Mouse (Mus musculus) intestine, embryonic 16.5 days (tissue): Measurements from ENCODE around the gene C330007P06Rik. TPM values are rescaled to one million over a fixed set of nuclear protein-coding genes. Genes with fewer than 3 reads are reported as not detected.
"Not testable (repeated sequence)": the region's sequence is repeated elsewhere in the genome, so short reads cannot be mapped to it uniquely, and the experiment has no call there.

Source experiments
- ATAC-seq: fragments of 200-750 bp; cut with Nextera tagmentation; 2 replicates; pipeline ENCODE4 v1.8.0; 2017; ENCODE audit warnings: moderate TSS enrichment, moderate library complexity
- H3K27ac ChIP-seq: fragments of 300-500 bp; sonication (generic); 2 replicates; pipeline ENCODE4 v1.5.1; 2014; ENCODE audit warnings: mild to moderate bottlenecking, low read length
- H3K27me3 ChIP-seq: fragments of 300-500 bp; sonication (generic); replicated peaks from 2 replicates; pipeline ENCODE4 v1.6.1; 2014; ENCODE audit warnings: low read length, control low read depth, mixed read lengths; ENCODE audit not compliant: control insufficient read depth, insufficient read depth
- H3K36me3 ChIP-seq: fragments of 300-500 bp; sonication (generic); 2 replicates; pipeline ENCODE4 v1.6.1; 2014; ENCODE audit warnings: low read length, control low read depth; ENCODE audit not compliant: control insufficient read depth, insufficient read depth
- H3K4me1 ChIP-seq: fragments of 300-500 bp; sonication (generic); 2 replicates; pipeline ENCODE4 v1.6.1; 2014; ENCODE audit warnings: low read length, control low read depth, mixed read lengths; ENCODE audit not compliant: control insufficient read depth, insufficient read depth
- H3K4me2 ChIP-seq: fragments of 300-500 bp; sonication (generic); 2 replicates; pipeline ENCODE4 v1.6.1; 2014; ENCODE audit warnings: low read depth, low read length, control low read depth
- H3K4me3 ChIP-seq: fragments of 300-500 bp; sonication (generic); 2 replicates; pipeline ENCODE4 v1.5.1; 2014; ENCODE audit warnings: mild to moderate bottlenecking, low read length
- H3K9ac ChIP-seq: fragments of 300-500 bp; sonication (generic); 2 replicates; pipeline ENCODE4 v1.6.1; 2014; ENCODE audit warnings: low read depth, low read length
- H3K9me3 ChIP-seq: fragments of 300-500 bp; sonication (generic); 2 replicates; pipeline ENCODE4 v1.6.1; 2016; ENCODE audit warnings: low read length, control low read depth; ENCODE audit not compliant: control insufficient read depth
- WGBS: fragments of 180-500 bp; shearing (Covaris S2); extraction: QIAGEN DNeasy Blood & Tissue Kit; methylation state at CpG from one replicate; pipeline ENCODE4 v1.1.7; 2014; 5-methylcytosine and 5-hydroxymethylcytosine counted together
- polyA plus RNA-seq: library from polyadenylated mRNA; unstranded; fragments of >200 nt; fragmentation: Nextera tagmentation; extraction: Ambion mirVana; gene quantifications from 2 replicates; pipeline ENCODE4 v1.2.1, GENCODE M21; 2015

Gene C330007P06Rik
- 24.9 and 25.5 TPM in 2 replicates for polyA plus RNA-seq

DNA sequence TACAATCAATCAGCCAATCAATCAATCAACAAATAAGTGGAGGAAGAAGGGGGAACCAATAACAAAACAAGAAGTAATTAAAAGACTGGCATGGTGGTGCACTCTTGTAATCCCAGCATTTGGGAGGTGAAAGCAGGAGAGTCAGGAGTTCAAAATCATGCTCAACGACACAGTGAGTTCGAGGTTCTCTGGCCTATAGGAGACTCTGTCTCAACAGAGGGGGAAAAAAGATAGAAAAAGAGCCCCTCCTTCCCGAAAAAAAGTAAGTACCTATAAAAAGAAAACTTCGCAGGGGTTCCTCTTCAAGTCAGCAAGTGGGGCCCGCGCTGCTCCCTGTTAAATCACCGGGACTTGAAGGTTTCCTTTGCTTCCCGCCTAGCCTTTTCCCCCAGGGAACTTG is at the start of gene C330007P06Rik, which contains the start of gene Ube2a:
Gene C330007P06Rik, minus strand, starts transcription at position 347 of the 400 bp plus-strand sequence.
Gene Ube2a, plus strand, starts transcription at position 136 of the 400 bp plus-strand sequence.
- peak within 1 kb of the TSS; percentile 70 for H3K4me2 ChIP-seq
- H3K9ac ChIP-seq: peak within 1 kb of the TSS; percentile 82
- peak; percentile 49 for ATAC-seq
- H3K9me3 ChIP-seq: 0 out of 2 replicates have a peak, but pooled peaks cover 2% of the 10 kb centered on the region
- peak within 1 kb of the TSS; percentile 69 for H3K4me3 ChIP-seq
- H3K36me3 ChIP-seq: no peaks in the 10 kb centered on the region
- H3K27ac ChIP-seq: peak within 1 kb of the TSS; percentile 76
- 8% methylated on average over 7 of the region's 8 CpGs for WGBS
- no peaks in the 10 kb centered on the region for H3K27me3 ChIP-seq
- H3K4me1 ChIP-seq: no peaks in the 10 kb centered on the region

DNA sequence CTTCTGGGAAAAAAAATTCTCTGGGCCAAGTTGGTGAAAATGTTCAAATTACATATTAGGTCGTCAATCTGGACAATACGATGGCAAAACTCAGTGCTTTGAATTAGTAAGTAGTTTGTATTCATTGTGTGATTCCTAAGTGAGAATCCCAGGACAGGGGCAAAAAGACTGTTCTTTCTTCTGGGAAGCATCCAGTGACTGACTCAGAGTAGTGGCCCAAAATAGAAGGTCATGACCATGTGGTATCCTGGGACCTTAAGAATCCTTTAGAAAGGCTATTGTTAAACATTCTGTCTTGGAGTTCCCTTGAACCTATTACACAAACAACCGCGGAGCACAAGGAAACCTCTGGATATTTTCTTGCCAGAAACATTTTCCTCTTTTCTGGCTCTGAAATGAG is 47.4 kb upstream of the C330007P06Rik start:
- H3K4me1 ChIP-seq: no peaks in the 10 kb centered on the region
- no peak overlapping the region for H3K9ac ChIP-seq
- H3K4me3 ChIP-seq: no peak overlapping the region
- H3K4me2 ChIP-seq: no peak overlapping the region
- ATAC-seq: no peak
- no peak overlapping the region for H3K27ac ChIP-seq
- H3K9me3 ChIP-seq: no peaks in the 10 kb centered on the region
- H3K36me3 ChIP-seq: no peaks in the 10 kb centered on the region
- no peaks in the 10 kb centered on the region for H3K27me3 ChIP-seq
- 83% methylated on average over 4 of the region's 4 CpGs for WGBS

DNA sequence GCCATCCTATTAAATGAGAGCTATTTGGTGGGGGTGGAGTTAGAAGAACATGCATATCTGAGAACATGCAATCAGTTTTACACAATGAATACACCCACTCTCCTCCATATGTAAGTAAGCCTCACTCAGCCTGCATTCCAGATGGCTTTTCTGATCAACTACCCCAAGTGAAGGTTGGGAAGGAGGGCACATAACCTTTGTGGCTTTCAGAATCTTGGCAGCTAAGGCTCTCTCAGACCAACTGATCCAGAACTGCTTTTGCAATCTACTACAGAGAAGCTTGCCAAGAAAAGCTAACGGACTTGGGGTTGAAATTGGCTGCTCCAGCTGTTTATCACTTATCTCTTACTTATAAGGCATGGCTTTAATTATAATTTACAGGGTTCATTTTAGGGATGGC is 43.8 kb upstream of the C330007P06Rik start:
- Histone ChIP-seq H3K27me3 (no peaks in the 10 kb centered on the region), H3K9me3 (no peaks in the 10 kb centered on the region), H3K4me1 (no peaks in the 10 kb centered on the region), H3K9ac (no peak overlapping the region), H3K4me3 (no peak overlapping the region), H3K27ac (no peak overlapping the region), H3K36me3 (no peaks in the 10 kb centered on the region), H3K4me2 (no peak overlapping the region)
- WGBS: 84% methylated on average over 1 of the region's 1 CpGs
- no peak for ATAC-seq

DNA sequence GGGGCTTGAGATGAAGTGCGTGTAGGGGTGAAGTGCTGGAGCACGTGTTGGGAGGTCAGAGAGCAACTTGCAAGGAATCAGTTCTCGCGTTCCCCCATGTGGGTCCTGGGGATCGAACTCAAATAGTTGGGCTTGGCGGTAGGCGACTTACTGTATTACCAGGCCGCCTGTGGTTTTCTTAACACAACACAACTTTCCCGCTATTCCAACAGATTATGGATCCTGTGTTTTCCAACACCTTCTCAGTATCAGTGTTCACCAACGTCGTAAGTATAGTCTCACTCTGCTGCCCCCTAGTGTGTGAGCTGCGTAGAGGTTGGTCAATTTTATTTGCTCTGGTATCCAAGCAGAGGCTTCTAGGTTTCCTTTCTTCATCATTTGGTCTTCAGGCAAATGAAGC is 37.4 kb upstream of the C330007P06Rik start:
- Histone ChIP-seq H3K9me3 (no peaks in the 10 kb centered on the region), H3K27ac (no peak overlapping the region), H3K4me3 (no peak overlapping the region), H3K27me3 (no peaks in the 10 kb centered on the region), H3K9ac (no peak overlapping the region), H3K4me1 (no peaks in the 10 kb centered on the region), H3K4me2 (no peak overlapping the region), H3K36me3 (no peaks in the 10 kb centered on the region)
- no peak for ATAC-seq
- 43% methylated on average over 12 of the region's 12 CpGs for WGBS

DNA sequence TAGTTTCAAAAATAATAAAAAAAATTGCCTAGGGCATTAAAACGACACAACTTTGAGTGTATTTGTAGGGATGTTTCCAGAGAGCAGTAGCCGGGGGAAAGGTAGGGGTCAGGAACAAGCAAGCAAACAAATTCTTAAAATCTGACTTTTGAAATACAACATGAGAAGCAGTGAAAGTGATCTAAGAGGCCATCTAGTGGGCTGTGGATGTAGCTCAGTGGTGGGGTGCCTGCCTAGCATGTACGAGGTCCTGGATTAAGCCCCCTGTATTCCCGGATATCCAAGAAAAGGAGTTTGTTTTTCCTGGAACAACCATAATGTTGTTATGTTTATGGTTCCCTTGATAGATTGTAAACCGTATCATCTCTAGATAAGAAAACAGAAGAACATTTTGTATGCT is 32.6 kb upstream of the C330007P06Rik start:
- Histone ChIP-seq H3K27me3 (no peaks in the 10 kb centered on the region), H3K4me2 (no peak overlapping the region), H3K27ac (no peak overlapping the region), H3K9ac (no peak overlapping the region), H3K36me3 (no peaks in the 10 kb centered on the region), H3K4me1 (no peaks in the 10 kb centered on the region), H3K9me3 (no peaks in the 10 kb centered on the region), H3K4me3 (no peak overlapping the region)
- ATAC-seq: no peak
- WGBS: 32% methylated on average over 5 of the region's 5 CpGs

DNA sequence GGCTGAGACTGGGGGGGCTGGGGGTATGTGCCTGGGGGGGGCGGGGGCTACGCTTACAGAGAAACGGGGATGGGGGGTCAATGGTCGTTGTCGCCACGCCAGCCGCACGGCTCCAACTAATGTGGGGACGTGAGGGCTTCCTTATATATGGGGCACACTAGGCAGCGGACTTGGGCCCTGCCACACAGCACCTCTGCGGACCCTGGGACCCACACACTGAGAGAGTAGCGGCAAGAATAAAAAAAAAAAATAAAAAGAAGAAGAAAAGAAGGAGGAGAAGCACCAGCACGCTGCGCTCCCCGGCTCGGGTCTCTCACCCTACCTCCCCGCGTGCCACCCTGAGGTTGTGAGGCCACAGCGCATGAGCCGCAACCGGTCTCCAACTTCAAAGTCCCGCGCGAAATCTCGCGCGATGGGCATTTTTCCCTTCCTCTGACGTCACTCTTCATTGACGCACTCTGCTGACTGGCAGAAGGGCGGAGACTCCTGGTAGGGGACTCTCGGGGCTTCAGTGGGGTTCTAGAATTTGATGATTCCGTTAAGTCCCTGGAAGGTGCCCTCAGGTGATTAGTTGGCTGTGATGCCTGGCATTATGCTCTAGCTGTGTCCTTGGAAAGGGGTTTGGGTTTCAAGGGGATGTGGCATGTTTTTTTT is 29.3 kb upstream of the C330007P06Rik start:
- H3K9me3 ChIP-seq: no peaks in the 10 kb centered on the region
- H3K4me1 ChIP-seq: no peaks in the 10 kb centered on the region
- no peaks in the 10 kb centered on the region for H3K27me3 ChIP-seq
- 15% methylated on average over 30 of the region's 32 CpGs for WGBS
- H3K9ac ChIP-seq: peak overlapping the region; percentile 74
- H3K27ac ChIP-seq: peak overlapping the region; percentile 48
- H3K36me3 ChIP-seq: no peaks in the 10 kb centered on the region
- H3K4me2 ChIP-seq: peak overlapping the region; percentile 60
- ATAC-seq: peak; percentile 94
- H3K4me3 ChIP-seq: peak overlapping the region; percentile 61

DNA sequence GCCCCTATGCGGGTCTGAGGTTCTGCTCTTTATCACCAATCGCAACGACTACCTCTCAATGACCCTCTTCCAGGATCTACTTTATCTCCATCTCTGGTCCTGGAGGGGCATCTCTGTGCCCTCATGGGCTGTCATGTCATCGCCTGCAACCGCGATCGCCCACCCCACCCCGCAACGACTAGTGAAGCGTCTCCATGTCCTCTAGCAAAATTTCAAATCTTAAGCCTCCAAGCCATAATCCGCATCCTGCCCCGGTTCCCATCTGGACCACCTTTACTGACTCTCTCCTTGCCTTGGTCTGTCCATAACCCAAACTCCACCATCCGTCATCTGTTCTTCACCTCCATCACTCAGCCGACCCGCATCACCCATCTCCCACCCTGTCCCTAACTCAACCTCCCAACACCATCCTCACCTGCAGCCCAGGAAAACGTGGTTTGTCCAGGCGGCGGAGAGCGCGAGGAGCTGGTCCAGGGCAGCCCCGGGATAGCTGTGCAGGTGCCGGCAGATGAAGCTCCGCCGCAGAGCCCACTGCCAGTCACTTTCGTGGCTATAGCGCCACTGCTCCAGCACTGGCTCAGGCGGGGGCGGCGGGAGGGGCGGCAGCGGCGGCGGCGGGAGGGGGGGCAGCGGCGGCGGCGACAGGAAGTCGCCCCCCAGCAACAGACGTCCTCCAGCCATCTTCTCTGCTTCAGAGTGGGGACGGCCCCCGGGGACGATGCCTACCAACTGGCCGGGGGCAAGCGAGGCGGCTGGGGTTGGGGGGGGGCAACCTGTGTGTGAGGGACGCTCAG is 28.6 kb upstream of the C330007P06Rik start, which contains the start of gene Nkrf:
Gene Nkrf, minus strand, starts transcription at position 579 of the 794 bp plus-strand sequence.
- no peaks in the 10 kb centered on the region for H3K4me1 ChIP-seq

DNA sequence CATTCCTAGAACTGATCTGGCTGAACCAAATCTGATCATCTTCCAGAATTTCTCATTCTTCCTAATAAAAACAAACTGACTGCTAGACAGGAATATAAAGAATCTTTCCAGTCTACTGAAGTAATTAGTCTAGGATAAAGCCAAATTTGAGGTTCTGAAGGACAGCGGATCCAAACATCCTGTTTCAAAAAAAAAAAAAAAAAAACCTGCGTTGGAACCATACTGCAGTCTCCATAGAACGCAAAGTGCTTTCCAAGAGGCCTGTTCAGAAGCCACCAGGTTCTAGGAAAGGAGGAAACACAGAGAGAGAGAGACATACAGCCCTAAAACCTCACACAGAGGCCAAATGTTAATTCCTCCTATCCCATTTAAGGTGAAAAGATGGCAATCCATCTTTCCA is 27.7 kb upstream of the C330007P06Rik start:
- peak overlapping the region; percentile 74; the same call in 1 of the 2 replicates for H3K9ac ChIP-seq

More for the DNA sequence above, 28.6 kb upstream of the C330007P06Rik start, which contains the start of gene Nkrf:
- H3K4me2 ChIP-seq: peak within 1 kb of the TSS; percentile 60
- 18% methylated on average over 34 of the region's 47 CpGs for WGBS
- H3K27ac ChIP-seq: peak within 1 kb of the TSS; percentile 48
- no peaks in the 10 kb centered on the region for H3K9me3 ChIP-seq
- H3K4me3 ChIP-seq: peak within 1 kb of the TSS; percentile 61
- peak within 1 kb of the TSS; percentile 74 for H3K9ac ChIP-seq
- peak; percentile 76 for ATAC-seq
- H3K36me3 ChIP-seq: no peaks in the 10 kb centered on the region
- H3K27me3 ChIP-seq: no peaks in the 10 kb centered on the region

DNA sequence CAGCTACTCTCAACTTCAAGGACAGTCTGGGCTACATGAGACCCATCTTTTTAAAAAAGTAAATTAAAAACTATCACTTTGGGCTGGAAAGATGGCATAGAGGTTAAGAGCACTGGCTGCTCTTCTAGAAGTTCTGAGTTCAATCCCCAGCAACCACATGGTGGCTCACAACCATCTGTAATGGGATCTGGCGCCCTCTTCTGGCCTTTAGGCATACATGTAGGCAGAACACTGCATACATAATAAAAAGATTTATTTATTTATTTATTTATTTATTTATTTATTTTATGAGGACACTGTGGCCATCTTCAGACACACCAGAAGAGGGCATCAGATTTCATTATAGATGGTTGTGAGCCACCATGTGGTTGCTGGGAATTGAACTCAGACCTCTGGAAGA is 25.0 kb upstream of the C330007P06Rik start:
- H3K36me3 ChIP-seq, H3K27ac ChIP-seq, H3K27me3 ChIP-seq, H3K4me1 ChIP-seq, H3K4me3 ChIP-seq, H3K9me3 ChIP-seq, H3K9ac ChIP-seq, ATAC-seq, H3K4me2 ChIP-seq: not testable (repeated sequence)
- WGBS: 46% methylated on average over 1 of the region's 1 CpGs

More for the DNA sequence above, 27.7 kb upstream of the C330007P06Rik start:
- Histone ChIP-seq H3K27ac (no peak overlapping the region), H3K4me1 (no peaks in the 10 kb centered on the region), H3K36me3 (no peaks in the 10 kb centered on the region), H3K4me2 (peak overlapping the region; percentile 60), H3K4me3 (peak overlapping the region; percentile 61), H3K27me3 (no peaks in the 10 kb centered on the region), H3K9me3 (no peaks in the 10 kb centered on the region)
- 29% methylated on average over 3 of the region's 3 CpGs for WGBS
- no peak for ATAC-seq
